Mouse (Mus musculus): Measurements from ENCODE around the gene Recql.

DNA sequence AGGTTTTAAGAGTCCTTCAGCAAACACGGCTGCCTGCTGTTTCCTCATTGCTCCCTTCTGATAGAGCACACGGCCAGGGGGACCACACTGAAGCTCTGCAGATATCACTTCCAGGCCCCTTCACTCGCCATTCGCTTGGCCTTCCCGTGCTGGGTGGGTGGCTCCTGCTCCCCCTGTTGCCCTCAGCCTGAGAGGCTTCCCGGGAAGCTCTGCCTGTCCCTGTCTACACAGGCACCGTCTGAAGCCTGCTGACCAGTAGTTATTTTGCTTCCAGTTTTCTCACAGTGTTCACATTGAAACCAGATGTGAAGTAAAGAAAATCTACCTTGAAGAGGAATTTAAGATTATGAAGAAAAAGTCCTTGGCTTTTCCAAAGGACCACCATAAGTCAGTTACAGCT lies 29.8 kb downstream of the Recql start:
- TF ChIP-seq EP300 (optimal IDR thresholded peaks at IDR 0.05) = no peak
- no peak for TF ChIP-seq CTCF (IDR thresholded peaks at IDR 0.05; ENCODE audit: low read depth)
